Mouse (Mus musculus): ENCODE measurements at regions not wholly inside any gene's neighbourhood (a gene's known extent, or its start where the extent isn't known, plus 50 kb on each side); places are given as distances from the start of the nearest gene placed in this dataset.

GRCm38 (mm10) chr10:100259235-100259900 lies 76.1 kb upstream of the Gm4301 start:
- TF ChIP-seq USF1 (IDR thresholded peaks at IDR 0.05; ENCODE audit: low read depth, low read length), result no peak
- no peak for TF ChIP-seq CTCF (conservative IDR thresholded peaks at IDR 0.05 in 1 of 2, IDR thresholded peaks at IDR 0.05 in 1 of 2; ENCODE audit: low read depth in 2 of 2, low read length in 2 of 2)
- no peak for TF ChIP-seq MAX (IDR thresholded peaks at IDR 0.05; ENCODE audit: low read length)
- TF ChIP-seq POLR2A (IDR thresholded peaks at IDR 0.05; ENCODE audit: low read depth, low read length), result no peak

All from CH12.LX (cell line).